Mouse (Mus musculus) kidney, adult 8-10 months (tissue): ENCODE data around the gene Timm9.
"Not testable (repeated sequence)": the region's sequence is repeated elsewhere in the genome, so short reads cannot be mapped to it uniquely, and the experiment has no call there.

Source experiments
- DNase-seq, 2 experiments: peaks; one replicate each; pipeline ENCODE4 v3.0.0; 2022

The Timm9 gene

DNA sequence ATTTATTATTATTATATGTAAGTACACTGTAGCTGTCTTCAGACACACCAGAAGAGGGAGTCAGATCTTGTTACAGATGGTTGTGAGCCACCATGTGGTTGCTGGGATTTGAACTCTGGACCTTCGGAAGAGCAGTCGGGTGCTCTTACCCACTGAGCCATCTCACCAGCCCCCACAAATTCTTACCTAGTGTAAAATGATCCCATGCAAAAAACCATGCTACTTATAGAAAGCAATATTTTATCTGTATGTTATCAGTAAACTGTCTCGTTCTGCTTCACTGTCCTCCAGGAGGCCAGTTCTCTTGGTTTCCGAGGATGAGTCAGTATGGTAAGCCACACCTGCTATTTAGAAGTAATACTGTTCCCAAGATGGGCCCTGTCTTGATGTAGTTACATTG is 32.2 kb downstream of the Timm9 start:
- DNase-seq = not testable (repeated sequence)

DNA sequence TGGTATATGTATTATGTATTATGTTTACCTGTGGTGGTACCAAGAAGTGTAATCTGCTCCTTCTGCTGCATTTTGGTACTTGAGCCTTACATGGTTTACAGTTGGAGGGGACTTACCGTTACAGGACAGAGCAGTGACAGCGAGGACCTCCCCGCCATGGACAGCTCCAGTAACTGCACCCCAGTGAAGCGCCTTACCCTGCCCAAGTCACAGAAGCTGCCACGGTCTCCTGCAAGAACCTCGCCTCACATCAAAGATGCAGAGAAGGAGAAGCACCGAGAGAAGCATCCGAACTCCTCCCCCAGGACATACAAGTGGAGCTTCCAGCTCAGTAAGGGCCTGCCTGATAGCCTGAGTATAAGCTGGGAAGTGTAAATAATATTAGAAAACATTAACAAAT is 50.2 kb downstream of the Timm9 start:
- no peak for DNase-seq
